Mouse (Mus musculus) ES-Bruce4 (cell line): ENCODE measurements around the gene Aqp9.

ENCODE experiments used
- CTCF ChIP-seq: IDR thresholded peaks from one replicate; pipeline ENCODE4 v1.8.1; 2011; ENCODE audit warnings: low read depth, low read length
- EP300 ChIP-seq: IDR thresholded peaks from 2 replicates; pipeline ENCODE4 v1.6.1; 2011; ENCODE audit warnings: low read depth, low read length; ENCODE audit not compliant: insufficient read depth
- POLR2A ChIP-seq: IDR thresholded peaks from one replicate; pipeline ENCODE4 v1.8.1; 2011; ENCODE audit warnings: low read length; ENCODE audit not compliant: insufficient read depth

DNA sequence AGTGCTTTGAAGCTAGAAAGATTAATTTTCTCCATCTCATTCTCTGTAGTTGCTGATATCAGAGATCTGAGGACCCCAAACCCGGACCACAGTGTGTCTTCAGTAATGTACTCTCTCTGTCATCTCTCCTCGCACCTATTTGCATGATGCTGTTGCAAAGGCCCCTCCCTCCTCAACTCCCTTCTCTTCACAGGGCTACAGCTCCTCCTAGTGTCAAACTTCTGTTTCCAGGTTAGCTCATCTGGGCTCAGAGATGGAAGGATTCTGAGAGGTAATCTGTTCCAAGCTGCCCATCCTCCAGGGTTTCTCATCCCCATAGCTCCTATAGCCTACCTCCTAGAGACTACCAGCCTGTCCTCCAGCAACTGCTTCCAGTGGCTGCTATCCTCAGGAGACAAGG is 42.3 kb downstream of the Aqp9 start:
- TF ChIP-seq CTCF (peak; percentile 36), POLR2A (no peak), EP300 (no peak)
